9 mouse cellular contexts compared by ENCODE assay signal in genomic region chr8:125338222-125338621, GRCm38 (mm10).
A peak's percentile ranks its signal among the peaks of the same experiment; 100 is the strongest.
DNase-seq lines count a peak whose midpoint lies in the region; ATAC-seq and TF ChIP-seq lines count a peak whose summit lies in the region.
"Had no signal": no experiment of that assay in that cellular context is flagged by ENCODE, and none has a peak within 500 bp of the region (broad histone marks: within the 10 kb centered on the region; RNA-seq: fewer than 3 reads in every experiment).

No protein-coding gene starts in this region.

- 49% methylated on average over 6 of the region's 6 CpGs for WGBS in hindbrain, postnatal 0 days
- WGBS in hindbrain, embryonic 16.5 days: 48% methylated on average over 6 of the region's 6 CpGs
- 42% methylated on average over 6 of the region's 6 CpGs for WGBS in embryonic facial prominence, embryonic 10.5 days
- 14% methylated on average over 6 of the region's 6 CpGs for WGBS in limb, embryonic 13.5 days
- WGBS in forebrain, embryonic 10.5 days: 43% methylated on average over 6 of the region's 6 CpGs

- H3K4me2 ChIP-seq in hindbrain, postnatal 0 days (ENCODE audit: low read depth, low read length): no peak overlapping the region
- H3K4me2 ChIP-seq in hindbrain, embryonic 16.5 days (ENCODE audit: low read length): no peak overlapping the region
- H3K4me2 ChIP-seq in limb, embryonic 13.5 days (replicated peaks): peak overlapping the region; percentile 11; the same call in 1 of the 2 replicates
- H3K4me2 ChIP-seq: neural tube, embryonic 12.5 days had no signal

- H3K4me1 ChIP-seq in hindbrain, postnatal 0 days (ENCODE audit: insufficient read depth, low read length): peaks cover 3% of the 10 kb centered on the region; the same call in 1 of the 2 replicates
- H3K4me1 ChIP-seq in hindbrain, embryonic 16.5 days (ENCODE audit: control insufficient read depth, insufficient read depth, low read depth, low read length): peaks cover 10% of the 10 kb centered on the region; the same call in 1 of the 2 replicates
- H3K4me1 ChIP-seq in ES-E14 (ENCODE audit: control insufficient read depth in 2 of 2, insufficient read depth in 2 of 2, low read length in 2 of 2, poor library complexity in 1 of 2): peaks cover 2 to 15% of the 10 kb centered on the region in 2 experiments; a peak in 2 of 4 replicates
- peaks cover 42% of the 10 kb centered on the region for H3K4me1 ChIP-seq in embryonic facial prominence, embryonic 10.5 days
- peaks cover 26% of the 10 kb centered on the region for H3K4me1 ChIP-seq in limb, embryonic 13.5 days
- H3K4me1 ChIP-seq in forebrain, embryonic 10.5 days: peaks cover 44% of the 10 kb centered on the region

- H3K9ac ChIP-seq in hindbrain, postnatal 0 days (replicated peaks; ENCODE audit: low read length): no peak overlapping the region
- H3K9ac ChIP-seq in hindbrain, embryonic 16.5 days (ENCODE audit: low read depth, low read length): no peak overlapping the region
- H3K9ac ChIP-seq in ES-E14 (ENCODE audit: insufficient read depth, low read depth, low read length, poor library complexity, severe bottlenecking): no peak overlapping the region
- H3K9ac ChIP-seq in limb, embryonic 13.5 days: no peak overlapping the region
- H3K9ac ChIP-seq: neural tube, embryonic 12.5 days had no signal

- in situ Hi-C loops in ES-E14 (cut with MboI; ENCODE audit: low sequenced_read_pairs in 2 of 2, unreplicated experiment in 2 of 2): no loop called here

- peak; percentile 71 for TF ChIP-seq CTCF in hindbrain, postnatal 0 days (IDR thresholded peaks at IDR 0.05; ENCODE audit: low read depth)

- H3K4me3 ChIP-seq in hindbrain, postnatal 0 days (ENCODE audit: low read length): no peak overlapping the region
- no peak overlapping the region for H3K4me3 ChIP-seq in hindbrain, embryonic 16.5 days (ENCODE audit: low read length)
- no peak overlapping the region for H3K4me3 ChIP-seq in ES-E14 (ENCODE audit: insufficient read depth in 1 of 2, low read depth in 1 of 2, low read length in 2 of 2, poor library complexity in 1 of 2, severe bottlenecking in 1 of 2)
- no peak overlapping the region for H3K4me3 ChIP-seq in embryonic facial prominence, embryonic 10.5 days
- H3K4me3 ChIP-seq in limb, embryonic 13.5 days: no peak overlapping the region
- no peak overlapping the region for H3K4me3 ChIP-seq in forebrain, embryonic 10.5 days
- H3K4me3 ChIP-seq: neural tube, embryonic 12.5 days had no signal

- H3K36me3 ChIP-seq in hindbrain, postnatal 0 days (ENCODE audit: insufficient read depth, low read length): no peaks in the 10 kb centered on the region
- H3K36me3 ChIP-seq in hindbrain, embryonic 16.5 days (ENCODE audit: control insufficient read depth, insufficient read depth, low read length): no peaks in the 10 kb centered on the region
- H3K36me3 ChIP-seq in ES-E14 (ENCODE audit: control insufficient read depth, insufficient read depth, low read length, poor library complexity, severe bottlenecking): no peaks in the 10 kb centered on the region
- H3K36me3 ChIP-seq in embryonic facial prominence, embryonic 10.5 days (replicated peaks): no peaks in the 10 kb centered on the region
- H3K36me3 ChIP-seq in limb, embryonic 13.5 days: no peaks in the 10 kb centered on the region
- H3K36me3 ChIP-seq in forebrain, embryonic 10.5 days (replicated peaks): no peaks in the 10 kb centered on the region
- H3K36me3 ChIP-seq: neural tube, embryonic 12.5 days had no signal

- H3K27ac ChIP-seq in hindbrain, postnatal 0 days: no peak overlapping the region
- H3K27ac ChIP-seq in hindbrain, embryonic 16.5 days (ENCODE audit: low read depth, low read length): no peak overlapping the region
- H3K27ac ChIP-seq in ES-E14 (ENCODE audit: insufficient read depth, low read depth, low read length, poor library complexity, severe bottlenecking): no peak overlapping the region
- H3K27ac ChIP-seq in embryonic facial prominence, embryonic 10.5 days (replicated peaks): no peak overlapping the region
- no peak overlapping the region for H3K27ac ChIP-seq in limb, embryonic 13.5 days
- H3K27ac ChIP-seq in forebrain, embryonic 10.5 days: no peak overlapping the region
- H3K27ac ChIP-seq: neural tube, embryonic 12.5 days had no signal

- no peak for ATAC-seq in hindbrain, postnatal 0 days
- ATAC-seq in hindbrain, embryonic 16.5 days: no peak
- no peak for ATAC-seq in limb, embryonic 13.5 days (ENCODE audit: low FRiP score, low read depth)

- DNase-seq in hindbrain, postnatal 0 days (ENCODE audit: low spot score): peak; percentile 27
- DNase-seq in ES-E14 (ENCODE audit: low read depth, low spot score): no peak
- DNase-seq in embryonic facial prominence, embryonic 10.5 days (ENCODE audit: low spot score): peak; percentile 43
- DNase-seq in testis, postnatal 14 days (ENCODE audit: low spot score): no peak
- no peak for DNase-seq in forebrain, embryonic 10.5 days (ENCODE audit: extremely low spot score, low spot score)
- DNase-seq in frontal cortex, postnatal 14 days (ENCODE audit: low spot score in 2 of 2): no peak

- H3K9me3 ChIP-seq in hindbrain, postnatal 0 days (ENCODE audit: low read length): no peaks in the 10 kb centered on the region
- no peaks in the 10 kb centered on the region for H3K9me3 ChIP-seq in hindbrain, embryonic 16.5 days (ENCODE audit: control insufficient read depth, low read length)
- no peaks in the 10 kb centered on the region for H3K9me3 ChIP-seq in ES-E14 (ENCODE audit: control insufficient read depth, insufficient read depth, low read depth, low read length)
- H3K9me3 ChIP-seq in embryonic facial prominence, embryonic 10.5 days: no peaks in the 10 kb centered on the region
- no peaks in the 10 kb centered on the region for H3K9me3 ChIP-seq in limb, embryonic 13.5 days
- 0 out of 2 replicates have a peak, but pooled peaks cover 4% of the 10 kb centered on the region for H3K9me3 ChIP-seq in forebrain, embryonic 10.5 days
- H3K9me3 ChIP-seq: neural tube, embryonic 12.5 days had no signal

- no peaks in the 10 kb centered on the region for H3K27me3 ChIP-seq in hindbrain, postnatal 0 days (ENCODE audit: insufficient read depth, low read length)
- H3K27me3 ChIP-seq in hindbrain, embryonic 16.5 days (replicated peaks; ENCODE audit: control insufficient read depth, insufficient read depth, low read length): no peaks in the 10 kb centered on the region; the same call in 1 of the 2 replicates
- peaks cover 68% of the 10 kb centered on the region for H3K27me3 ChIP-seq in embryonic facial prominence, embryonic 10.5 days (replicated peaks; ENCODE audit: low read depth, poor library complexity, severe bottlenecking)
- H3K27me3 ChIP-seq in limb, embryonic 13.5 days: peaks cover 31% of the 10 kb centered on the region
- H3K27me3 ChIP-seq in forebrain, embryonic 10.5 days (ENCODE audit: poor library complexity, severe bottlenecking): peaks cover 19% of the 10 kb centered on the region

TF ChIP-seq in ES-E14, 5 proteins besides CTCF, POLR2A, EP300 and RAD21:
- TF ChIP-seq MAFK (IDR thresholded peaks at IDR 0.05; ENCODE audit: insufficient read depth, low read depth, low read length) (no peak), ZC3H11A (IDR thresholded peaks at IDR 0.05; ENCODE audit: borderline replicate concordance, low read depth, low read length) (peak; percentile 38; the same call in 1 of the 2 replicates)

Comparison
In these comparisons a context has a peak if more than half of its experiments do, and no peak if none do; other contexts are left out.
1. DNase-seq: peak in hindbrain, postnatal 0 days (single experiment) and embryonic facial prominence, embryonic 10.5 days (single experiment); none in ES-E14 (single experiment), testis, postnatal 14 days (single experiment), forebrain, embryonic 10.5 days (single experiment) and frontal cortex, postnatal 14 days (0 of 2).